Mouse (Mus musculus): ENCODE results near the gene Ubac2. TPM values are rescaled to one million over a fixed set of nuclear protein-coding genes. Genes with fewer than 3 reads are reported as not detected.
"Not testable (repeated sequence)": the region's sequence is repeated elsewhere in the genome, so short reads cannot be mapped to it uniquely, and the experiment has no call there.

Ubac2 gene
- polyA plus RNA-seq, 1 experiment from 2014 or later, result 53.8 TPM

GRCm38 (mm10) chr14:121866574-121866973 is 11.8 kb upstream of the Ubac2 start:
- Histone ChIP-seq H3K27ac (ENCODE audit: low read length) (no peak overlapping the region), H3K9ac (ENCODE audit: low read length) (no peak overlapping the region), H3K9me3 (replicated peaks; ENCODE audit: control insufficient read depth, low read length) (no peaks in the 10 kb centered on the region), H3K4me1 (ENCODE audit: control insufficient read depth, insufficient read depth, low read length) (no peaks in the 10 kb centered on the region), H3K4me3 (ENCODE audit: low read length) (no peak overlapping the region), H3K36me3 (ENCODE audit: control insufficient read depth, insufficient read depth) (no peaks in the 10 kb centered on the region), H3K4me2 (ENCODE audit: low read depth, low read length) (no peak overlapping the region), H3K27me3 (ENCODE audit: control insufficient read depth, insufficient read depth, low read length) (no peaks in the 10 kb centered on the region)
- 65% methylated on average over 3 of the region's 3 CpGs for WGBS
- ATAC-seq (replicated peaks; ENCODE audit: extremely low read depth, insufficient read depth, low FRiP score), result no peak

- Histone ChIP-seq H3K27me3 (ENCODE audit: control insufficient read depth, insufficient read depth, low read length) (no peaks in the 10 kb centered on the region), H3K27ac (ENCODE audit: low read length) (no peak overlapping the region), H3K9ac (ENCODE audit: low read length) (no peak overlapping the region), H3K9me3 (replicated peaks; ENCODE audit: control insufficient read depth, low read length) (no peaks in the 10 kb centered on the region), H3K4me1 (ENCODE audit: control insufficient read depth, insufficient read depth, low read length) (no peaks in the 10 kb centered on the region), H3K4me2 (ENCODE audit: low read depth, low read length) (no peak overlapping the region), H3K4me3 (ENCODE audit: low read length) (no peak overlapping the region), H3K36me3 (ENCODE audit: control insufficient read depth, insufficient read depth) (no peaks in the 10 kb centered on the region)
- 63% methylated on average over 1 of the region's 1 CpGs for WGBS
- ATAC-seq (replicated peaks; ENCODE audit: extremely low read depth, insufficient read depth, low FRiP score), result no peak
Observed at GRCm38 (mm10) chr14:121869111-121869510, 9.3 kb upstream of the Ubac2 start.

- no peak for ATAC-seq (replicated peaks; ENCODE audit: extremely low read depth, insufficient read depth, low FRiP score)
- Histone ChIP-seq H3K27me3 (ENCODE audit: control insufficient read depth, insufficient read depth, low read length) (no peaks in the 10 kb centered on the region), H3K4me3 (ENCODE audit: low read length) (no peak overlapping the region), H3K4me2 (ENCODE audit: low read depth, low read length) (no peak overlapping the region), H3K4me1 (ENCODE audit: control insufficient read depth, insufficient read depth, low read length) (no peaks in the 10 kb centered on the region), H3K9ac (ENCODE audit: low read length) (no peak overlapping the region), H3K9me3 (replicated peaks; ENCODE audit: control insufficient read depth, low read length) (no peaks in the 10 kb centered on the region), H3K36me3 (ENCODE audit: control insufficient read depth, insufficient read depth) (no peaks in the 10 kb centered on the region), H3K27ac (ENCODE audit: low read length) (no peak overlapping the region)
- 67% methylated on average over 1 of the region's 1 CpGs for WGBS
Observed at GRCm38 (mm10) chr14:121872760-121873159, 5.7 kb upstream of the Ubac2 start.

- no peak overlapping the region for H3K4me3 ChIP-seq (ENCODE audit: low read length)
- no peak overlapping the region for H3K9ac ChIP-seq (ENCODE audit: low read length)
- no peaks in the 10 kb centered on the region for H3K9me3 ChIP-seq (replicated peaks; ENCODE audit: control insufficient read depth, low read length)
- no peaks in the 10 kb centered on the region for H3K36me3 ChIP-seq (ENCODE audit: control insufficient read depth, insufficient read depth)
- no peak overlapping the region for H3K4me2 ChIP-seq (ENCODE audit: low read depth, low read length)
- H3K27ac ChIP-seq (ENCODE audit: low read length), result no peak overlapping the region
- no peaks in the 10 kb centered on the region for H3K4me1 ChIP-seq (ENCODE audit: control insufficient read depth, insufficient read depth, low read length)
- ATAC-seq (replicated peaks; ENCODE audit: extremely low read depth, insufficient read depth, low FRiP score), result no peak
- H3K27me3 ChIP-seq (ENCODE audit: control insufficient read depth, insufficient read depth, low read length), result no peaks in the 10 kb centered on the region
- 62% methylated on average over 2 of the region's 2 CpGs for WGBS
Observed at GRCm38 (mm10) chr14:121873172-121873571, 5.2 kb upstream of the Ubac2 start.

- Histone ChIP-seq H3K9me3 (replicated peaks; ENCODE audit: control insufficient read depth, low read length) (no peaks in the 10 kb centered on the region), H3K27ac (ENCODE audit: low read length) (no peak overlapping the region), H3K4me1 (ENCODE audit: control insufficient read depth, insufficient read depth, low read length) (no peaks in the 10 kb centered on the region), H3K4me3 (ENCODE audit: low read length) (no peak overlapping the region), H3K27me3 (ENCODE audit: control insufficient read depth, insufficient read depth, low read length) (no peaks in the 10 kb centered on the region), H3K36me3 (ENCODE audit: control insufficient read depth, insufficient read depth) (no peaks in the 10 kb centered on the region), H3K4me2 (ENCODE audit: low read depth, low read length) (no peak overlapping the region), H3K9ac (ENCODE audit: low read length) (no peak overlapping the region)
- no peak for ATAC-seq (replicated peaks; ENCODE audit: extremely low read depth, insufficient read depth, low FRiP score)
- WGBS, result 74% methylated on average over 4 of the region's 4 CpGs
Observed at GRCm38 (mm10) chr14:121873646-121874045, 4.8 kb upstream of the Ubac2 start.

GRCm38 (mm10) chr14:121876190-121876589 is 2.2 kb upstream of the Ubac2 start:
- H3K9ac ChIP-seq (ENCODE audit: low read length); H3K36me3 ChIP-seq (ENCODE audit: control insufficient read depth, insufficient read depth); ATAC-seq (replicated peaks; ENCODE audit: extremely low read depth, insufficient read depth, low FRiP score); H3K9me3 ChIP-seq (replicated peaks; ENCODE audit: control insufficient read depth, low read length); H3K4me2 ChIP-seq (ENCODE audit: low read depth, low read length); H3K27me3 ChIP-seq (ENCODE audit: control insufficient read depth, insufficient read depth, low read length); H3K4me3 ChIP-seq (ENCODE audit: low read length); H3K27ac ChIP-seq (ENCODE audit: low read length); H3K4me1 ChIP-seq (ENCODE audit: control insufficient read depth, insufficient read depth, low read length): not testable (repeated sequence)
- 73% methylated on average over 2 of the region's 2 CpGs for WGBS

GRCm38 (mm10) chr14:121876860-121877259 is 1.6 kb upstream of the Ubac2 start:
- Histone ChIP-seq H3K36me3 (ENCODE audit: control insufficient read depth, insufficient read depth) (no peaks in the 10 kb centered on the region), H3K27ac (ENCODE audit: low read length) (no peak overlapping the region), H3K4me3 (ENCODE audit: low read length) (no peak overlapping the region), H3K4me2 (ENCODE audit: low read depth, low read length) (no peak overlapping the region), H3K9ac (ENCODE audit: low read length) (no peak overlapping the region), H3K4me1 (ENCODE audit: control insufficient read depth, insufficient read depth, low read length) (peaks cover 8% of the 10 kb centered on the region), H3K9me3 (replicated peaks; ENCODE audit: control insufficient read depth, low read length) (no peaks in the 10 kb centered on the region), H3K27me3 (ENCODE audit: control insufficient read depth, insufficient read depth, low read length) (no peaks in the 10 kb centered on the region)
- no peak for ATAC-seq (replicated peaks; ENCODE audit: extremely low read depth, insufficient read depth, low FRiP score)
- 81% methylated on average over 2 of the region's 2 CpGs for WGBS

GRCm38 (mm10) chr14:121877640-121878039 is 780 bp upstream of the Ubac2 start:
- Histone ChIP-seq H3K9ac (ENCODE audit: low read length) (peak overlapping the region; percentile 98), H3K27ac (ENCODE audit: low read length) (peak overlapping the region; percentile 96), H3K4me3 (ENCODE audit: low read length) (peak overlapping the region; percentile 97), H3K4me1 (ENCODE audit: control insufficient read depth, insufficient read depth, low read length) (peaks cover 8% of the 10 kb centered on the region), H3K9me3 (replicated peaks; ENCODE audit: control insufficient read depth, low read length) (no peaks in the 10 kb centered on the region), H3K36me3 (ENCODE audit: control insufficient read depth, insufficient read depth) (no peaks in the 10 kb centered on the region), H3K4me2 (ENCODE audit: low read depth, low read length) (peak overlapping the region; percentile 99), H3K27me3 (ENCODE audit: control insufficient read depth, insufficient read depth, low read length) (no peaks in the 10 kb centered on the region)
- 33% methylated on average over 8 of the region's 8 CpGs for WGBS
- ATAC-seq (replicated peaks; ENCODE audit: extremely low read depth, insufficient read depth, low FRiP score), result no peak

DNA sequence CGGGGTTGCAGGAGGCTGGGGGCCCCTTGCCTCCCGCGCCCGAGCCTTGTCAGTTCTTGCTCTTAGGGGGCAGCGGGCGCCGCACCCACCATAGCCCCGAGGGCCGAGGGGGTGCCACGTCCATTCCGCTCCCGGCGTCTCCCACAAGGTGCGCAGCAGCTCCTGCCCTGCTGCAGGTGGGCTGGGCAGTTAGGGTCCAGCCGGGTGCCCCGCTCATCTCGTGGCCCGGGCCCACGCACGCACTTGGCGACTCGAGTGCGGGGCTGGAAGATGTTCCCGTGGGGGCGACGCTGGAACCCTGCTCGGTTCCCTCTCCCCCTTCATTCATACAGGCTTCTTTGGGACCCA is 413 bp downstream of the Ubac2 start:
- H3K9me3 ChIP-seq (replicated peaks; ENCODE audit: control insufficient read depth, low read length), result no peaks in the 10 kb centered on the region
- H3K27me3 ChIP-seq (ENCODE audit: control insufficient read depth, insufficient read depth, low read length), result no peaks in the 10 kb centered on the region
- under 1% methylated on average over 27 of the region's 27 CpGs for WGBS
- peak overlapping the region; percentile 99 for H3K4me2 ChIP-seq (ENCODE audit: low read depth, low read length)
- H3K4me3 ChIP-seq (ENCODE audit: low read length), result peak overlapping the region; percentile 97
- H3K36me3 ChIP-seq (ENCODE audit: control insufficient read depth, insufficient read depth), result no peaks in the 10 kb centered on the region
- ATAC-seq (replicated peaks; ENCODE audit: extremely low read depth, insufficient read depth, low FRiP score), result peak; percentile 38
- peak overlapping the region; percentile 98 for H3K9ac ChIP-seq (ENCODE audit: low read length)
- peaks cover 15% of the 10 kb centered on the region for H3K4me1 ChIP-seq (ENCODE audit: control insufficient read depth, insufficient read depth, low read length)
- H3K27ac ChIP-seq (ENCODE audit: low read length), result peak overlapping the region; percentile 77
